Mouse (Mus musculus): ENCODE results near the gene Terb1. TPM values are rescaled to one million over a fixed set of nuclear protein-coding genes. Genes with fewer than 3 reads are reported as not detected.

Gene Terb1
- polyA plus RNA-seq, 1 experiment from 2014 or later: not detected

Other genes with a start within 250 kb of the Terb1 start
- gene Cmtm2a, start 216.7 kb downstream of the Terb1 start, polyA plus RNA-seq (2014; fragmentation: Nextera tagmentation; extraction: Ambion mirVana): not detected in 2 replicates
- not detected in 2 replicates for gene Gm45711, start 199.8 kb downstream of the Terb1 start, polyA plus RNA-seq (2014; fragmentation: Nextera tagmentation; extraction: Ambion mirVana)
- not detected in 2 replicates for gene Cmtm1, start 199.8 kb downstream of the Terb1 start, polyA plus RNA-seq (2014; fragmentation: Nextera tagmentation; extraction: Ambion mirVana)
- gene Gm11020, start 188.3 kb downstream of the Terb1 start, polyA plus RNA-seq (2014; fragmentation: Nextera tagmentation; extraction: Ambion mirVana): not detected in 2 replicates
- not detected in 2 replicates for gene Cmtm2b, start 187.7 kb downstream of the Terb1 start, polyA plus RNA-seq (2014; fragmentation: Nextera tagmentation; extraction: Ambion mirVana)
- gene Cmtm3, start 170.5 kb downstream of the Terb1 start, polyA plus RNA-seq (2014; fragmentation: Nextera tagmentation; extraction: Ambion mirVana): 74.8 and 87.5 TPM in 2 replicates
- 2.7 and 3.8 TPM in 2 replicates for gene Cmtm4, start 114.1 kb downstream of the Terb1 start, polyA plus RNA-seq (2014; fragmentation: Nextera tagmentation; extraction: Ambion mirVana)
- 95.4 and 96.4 TPM in 2 replicates for gene Dync1li2, start 66.9 kb downstream of the Terb1 start, polyA plus RNA-seq (2014; fragmentation: Nextera tagmentation; extraction: Ambion mirVana)
- 140 TPM in 2 replicates for gene Nae1, start 24.7 kb upstream of the Terb1 start, polyA plus RNA-seq (2014; fragmentation: Nextera tagmentation; extraction: Ambion mirVana)
- 0.42 and 0.52 TPM in 2 replicates for gene Car7, start 24.8 kb upstream of the Terb1 start, polyA plus RNA-seq (2014; fragmentation: Nextera tagmentation; extraction: Ambion mirVana)
- gene Pdp2, start 81.5 kb upstream of the Terb1 start, polyA plus RNA-seq (2014; fragmentation: Nextera tagmentation; extraction: Ambion mirVana): 14.4 and 17.1 TPM in 2 replicates
- gene Cdh16, start 114.5 kb upstream of the Terb1 start, polyA plus RNA-seq (2014; fragmentation: Nextera tagmentation; extraction: Ambion mirVana): not detected in 2 replicates
- gene Rrad, start 121.4 kb upstream of the Terb1 start, polyA plus RNA-seq (2014; fragmentation: Nextera tagmentation; extraction: Ambion mirVana): 1.7 and 2.1 TPM in 2 replicates
- 99.6 and 103 TPM in 2 replicates for gene Ciao2b, start 132.1 kb upstream of the Terb1 start, polyA plus RNA-seq (2014; fragmentation: Nextera tagmentation; extraction: Ambion mirVana)
- not detected in 2 replicates for gene Ces2a, start 224.1 kb upstream of the Terb1 start, polyA plus RNA-seq (2014; fragmentation: Nextera tagmentation; extraction: Ambion mirVana)

Measured in hindbrain, embryonic 11.5 days (tissue).